Mouse (Mus musculus) erythroblast, adult 5-6 weeks (primary cell): ENCODE results near the gene Dcaf11. TPM values are rescaled to one million over a fixed set of nuclear protein-coding genes. Genes with fewer than 3 reads are reported as not detected.

ENCODE experiments used
- ATAC-seq: replicated peaks from 2 replicates; pipeline ENCODE4 v1.8.0; 2016; ENCODE audit warnings: moderate number of reproducible peaks, mild to moderate bottlenecking, moderate TSS enrichment, inconsistent platforms; ENCODE audit not compliant: poor library complexity, low FRiP score, severe bottlenecking
- total RNA-seq, 2 experiments: library from RNA; stranded (forward) in 1 of 2; stranded (reverse) in 1 of 2; fragments of 150-400 nt in 1 of 2; fragments of 200-764, 138-1000 nt in 1 of 2; gene quantifications; 2 replicates each; pipeline versions ENCODE4 v1.2.3 to v1.2.4; 2015 to 2017; ENCODE audit warnings: low replicate concordance in 2 of 2

The Dcaf11 gene
- total RNA-seq, 2 experiments from 2014 or later, result 21.9 to 46.2 TPM

- no peak for ATAC-seq
Observed at GRCm38 (mm10) chr14:55608339-55608738, 48.5 kb downstream of the Dcaf11 start.

GRCm38 (mm10) chr14:55613346-55613745 is 53.5 kb downstream of the Dcaf11 start:
- ATAC-seq, result no peak

- peak; percentile 26; the same call in 1 of the 2 replicates for ATAC-seq
Observed at GRCm38 (mm10) chr14:55614565-55615178, 54.9 kb downstream of the Dcaf11 start.

- ATAC-seq, result no peak
Observed at GRCm38 (mm10) chr14:55615876-55616275, 56.1 kb downstream of the Dcaf11 start.

GRCm38 (mm10) chr14:55616844-55617243 is 57.0 kb downstream of the Dcaf11 start:
- no peak for ATAC-seq

GRCm38 (mm10) chr14:55617822-55618221 is 58.0 kb downstream of the Dcaf11 start, which contains the start of gene Rec8:
Rec8 (plus strand) TSS chr14:55618037.
- peak; percentile 77 for ATAC-seq

- ATAC-seq, result peak; percentile 45
Observed at GRCm38 (mm10) chr14:55618486-55619195, 58.8 kb downstream of the Dcaf11 start.

Other genes with a start within 250 kb of the Dcaf11 start
- gene Dhrs4, start 81.2 kb upstream of the Dcaf11 start, total RNA-seq (2015; ENCODE audit: low replicate concordance), result 12.7 and 16.9 TPM in 2 replicates
- 9.8 and 19.1 TPM in 2 replicates for gene Dhrs4, start 81.2 kb upstream of the Dcaf11 start, total RNA-seq (2017; ENCODE audit: low replicate concordance)
- not detected in 2 replicates for gene Carmil3, start 69.4 kb upstream of the Dcaf11 start, total RNA-seq (2015; ENCODE audit: low replicate concordance)
- gene Carmil3, start 69.4 kb upstream of the Dcaf11 start, total RNA-seq (2017; ENCODE audit: low replicate concordance), result not detected in 2 replicates
- not detected in 2 replicates for gene Cpne6, start 49.6 kb upstream of the Dcaf11 start, total RNA-seq (2015; ENCODE audit: low replicate concordance)
- gene Cpne6, start 49.6 kb upstream of the Dcaf11 start, total RNA-seq (2017; ENCODE audit: low replicate concordance), result not detected in 2 replicates
- 0.19 and 0.42 TPM in 2 replicates for gene Nrl, start 35.0 kb upstream of the Dcaf11 start, total RNA-seq (2015; ENCODE audit: low replicate concordance)
- gene Nrl, start 35.0 kb upstream of the Dcaf11 start, total RNA-seq (2017; ENCODE audit: low replicate concordance), result 0.42 TPM in 1 of 2 replicates, not detected in the other
- gene Pck2, start 19.7 kb upstream of the Dcaf11 start, total RNA-seq (2015; ENCODE audit: low replicate concordance), result 20.4 and 28.6 TPM in 2 replicates
- 60.3 and 66.5 TPM in 2 replicates for gene Pck2, start 19.7 kb upstream of the Dcaf11 start, total RNA-seq (2017; ENCODE audit: low replicate concordance)
- not detected in 2 replicates for gene A730061H03Rik, start 400 bp downstream of the Dcaf11 start, total RNA-seq (2015; ENCODE audit: low replicate concordance)
- 4.8 TPM in 1 of 2 replicates, not detected in the other for gene A730061H03Rik, start 400 bp downstream of the Dcaf11 start, total RNA-seq (2017; ENCODE audit: low replicate concordance)
- gene Fitm1, start 15.6 kb downstream of the Dcaf11 start, total RNA-seq (2015; ENCODE audit: low replicate concordance), result not detected in 2 replicates
- gene Fitm1, start 15.6 kb downstream of the Dcaf11 start, total RNA-seq (2017; ENCODE audit: low replicate concordance), result not detected in 2 replicates
- 271 and 301 TPM in 2 replicates for gene Psme1, start 18.1 kb downstream of the Dcaf11 start, total RNA-seq (2015; ENCODE audit: low replicate concordance)
- 107 and 147 TPM in 2 replicates for gene Psme1, start 18.1 kb downstream of the Dcaf11 start, total RNA-seq (2017; ENCODE audit: low replicate concordance)
- gene Emc9, start 25.3 kb downstream of the Dcaf11 start, total RNA-seq (2015; ENCODE audit: low replicate concordance), result 10.9 TPM in 1 of 2 replicates, not detected in the other
- 2.6 and 3.6 TPM in 2 replicates for gene Emc9, start 25.3 kb downstream of the Dcaf11 start, total RNA-seq (2017; ENCODE audit: low replicate concordance)
- 74.0 and 102 TPM in 2 replicates for gene Psme2, start 31.1 kb downstream of the Dcaf11 start, total RNA-seq (2015; ENCODE audit: low replicate concordance)
- gene Psme2, start 31.1 kb downstream of the Dcaf11 start, total RNA-seq (2017; ENCODE audit: low replicate concordance), result 83.1 and 86.1 TPM in 2 replicates
- gene Rnf31, start 31.7 kb downstream of the Dcaf11 start, total RNA-seq (2015; ENCODE audit: low replicate concordance), result 6.5 and 9.4 TPM in 2 replicates
- 7.1 and 8.9 TPM in 2 replicates for gene Rnf31, start 31.7 kb downstream of the Dcaf11 start, total RNA-seq (2017; ENCODE audit: low replicate concordance)
- 65.1 and 69.8 TPM in 2 replicates for gene Irf9, start 43.6 kb downstream of the Dcaf11 start, total RNA-seq (2015; ENCODE audit: low replicate concordance)
- gene Irf9, start 43.6 kb downstream of the Dcaf11 start, total RNA-seq (2017; ENCODE audit: low replicate concordance), result 104 and 106 TPM in 2 replicates
- gene Rec8, start 58.0 kb downstream of the Dcaf11 start, total RNA-seq (2015; ENCODE audit: low replicate concordance), result 1.7 TPM in 1 of 2 replicates, not detected in the other
- 0.84 and 2.2 TPM in 2 replicates for gene Rec8, start 58.0 kb downstream of the Dcaf11 start, total RNA-seq (2017; ENCODE audit: low replicate concordance)
- gene Ipo4, start 76.0 kb downstream of the Dcaf11 start, total RNA-seq (2015; ENCODE audit: low replicate concordance), result 3.7 and 29.7 TPM in 2 replicates
- gene Ipo4, start 76.0 kb downstream of the Dcaf11 start, total RNA-seq (2017; ENCODE audit: low replicate concordance), result 7.0 and 13.8 TPM in 2 replicates
- gene Gm49378, start 77.9 kb downstream of the Dcaf11 start, total RNA-seq (2015; ENCODE audit: low replicate concordance), result 0.96 and 5.4 TPM in 2 replicates
- 5.4 TPM in 1 of 2 replicates, not detected in the other for gene Gm49378, start 77.9 kb downstream of the Dcaf11 start, total RNA-seq (2017; ENCODE audit: low replicate concordance)
- 9.6 and 14.2 TPM in 2 replicates for gene Tm9sf1, start 83.8 kb downstream of the Dcaf11 start, total RNA-seq (2015; ENCODE audit: low replicate concordance)
- 12.0 and 20.5 TPM in 2 replicates for gene Tm9sf1, start 83.8 kb downstream of the Dcaf11 start, total RNA-seq (2017; ENCODE audit: low replicate concordance)
- 0.84 TPM in 1 of 2 replicates, not detected in the other for gene Tssk4, start 90.2 kb downstream of the Dcaf11 start, total RNA-seq (2015; ENCODE audit: low replicate concordance)
- gene Tssk4, start 90.2 kb downstream of the Dcaf11 start, total RNA-seq (2017; ENCODE audit: low replicate concordance), result 0.28 and 0.68 TPM in 2 replicates
- 4.6 and 10.4 TPM in 2 replicates for gene Mdp1, start 100.5 kb downstream of the Dcaf11 start, total RNA-seq (2015; ENCODE audit: low replicate concordance)
- 7.1 and 8.4 TPM in 2 replicates for gene Mdp1, start 100.5 kb downstream of the Dcaf11 start, total RNA-seq (2017; ENCODE audit: low replicate concordance)
- gene Gmpr2, start 111.9 kb downstream of the Dcaf11 start, total RNA-seq (2015; ENCODE audit: low replicate concordance), result 1.5 and 2.7 TPM in 2 replicates
- 6.9 and 8.5 TPM in 2 replicates for gene Gmpr2, start 111.9 kb downstream of the Dcaf11 start, total RNA-seq (2017; ENCODE audit: low replicate concordance)
- 89.5 and 91.3 TPM in 2 replicates for gene Nedd8, start 112.1 kb downstream of the Dcaf11 start, total RNA-seq (2015; ENCODE audit: low replicate concordance)
- 66.5 and 67.1 TPM in 2 replicates for gene Nedd8, start 112.1 kb downstream of the Dcaf11 start, total RNA-seq (2017; ENCODE audit: low replicate concordance)
- gene Tinf2, start 121.8 kb downstream of the Dcaf11 start, total RNA-seq (2015; ENCODE audit: low replicate concordance), result 7.7 and 10.2 TPM in 2 replicates
- gene Tinf2, start 121.8 kb downstream of the Dcaf11 start, total RNA-seq (2017; ENCODE audit: low replicate concordance), result 12.9 and 13.1 TPM in 2 replicates
- 0.96 TPM in 1 of 2 replicates, not detected in the other for gene Tgm1, start 153.9 kb downstream of the Dcaf11 start, total RNA-seq (2015; ENCODE audit: low replicate concordance)
- 0.14 and 0.85 TPM in 2 replicates for gene Tgm1, start 153.9 kb downstream of the Dcaf11 start, total RNA-seq (2017; ENCODE audit: low replicate concordance)
- gene Rabggta, start 162.3 kb downstream of the Dcaf11 start, total RNA-seq (2015; ENCODE audit: low replicate concordance), result 2.3 and 5.4 TPM in 2 replicates
- 2.1 and 2.2 TPM in 2 replicates for gene Rabggta, start 162.3 kb downstream of the Dcaf11 start, total RNA-seq (2017; ENCODE audit: low replicate concordance)
- gene Dhrs1, start 185.7 kb downstream of the Dcaf11 start, total RNA-seq (2015; ENCODE audit: low replicate concordance), result 22.4 and 27.1 TPM in 2 replicates
- gene Dhrs1, start 185.7 kb downstream of the Dcaf11 start, total RNA-seq (2017; ENCODE audit: low replicate concordance), result 3.9 and 14.9 TPM in 2 replicates
- 6.5 and 11.3 TPM in 2 replicates for gene Nop9, start 185.7 kb downstream of the Dcaf11 start, total RNA-seq (2015; ENCODE audit: low replicate concordance)
- 3.7 and 3.9 TPM in 2 replicates for gene Nop9, start 185.7 kb downstream of the Dcaf11 start, total RNA-seq (2017; ENCODE audit: low replicate concordance)
- gene Cideb, start 198.5 kb downstream of the Dcaf11 start, total RNA-seq (2015; ENCODE audit: low replicate concordance), result 2.1 TPM in 1 of 2 replicates, not detected in the other
- 0.94 TPM in 1 of 2 replicates, not detected in the other for gene Cideb, start 198.5 kb downstream of the Dcaf11 start, total RNA-seq (2017; ENCODE audit: low replicate concordance)
- not detected in 2 replicates for gene Ltb4r2, start 201.4 kb downstream of the Dcaf11 start, total RNA-seq (2015; ENCODE audit: low replicate concordance)
- gene Ltb4r2, start 201.4 kb downstream of the Dcaf11 start, total RNA-seq (2017; ENCODE audit: low replicate concordance), result 0.14 TPM in 1 of 2 replicates, not detected in the other
- 6.3 and 14.8 TPM in 2 replicates for gene Ltb4r1, start 206.0 kb downstream of the Dcaf11 start, total RNA-seq (2015; ENCODE audit: low replicate concordance)
- gene Ltb4r1, start 206.0 kb downstream of the Dcaf11 start, total RNA-seq (2017; ENCODE audit: low replicate concordance), result 9.3 and 21.8 TPM in 2 replicates
- gene Adcy4, start 224.1 kb downstream of the Dcaf11 start, total RNA-seq (2015; ENCODE audit: low replicate concordance), result not detected in 2 replicates
- gene Adcy4, start 224.1 kb downstream of the Dcaf11 start, total RNA-seq (2017; ENCODE audit: low replicate concordance), result not detected in 2 replicates
- gene Ripk3, start 228.9 kb downstream of the Dcaf11 start, total RNA-seq (2015; ENCODE audit: low replicate concordance), result 17.1 and 22.6 TPM in 2 replicates
- gene Ripk3, start 228.9 kb downstream of the Dcaf11 start, total RNA-seq (2017; ENCODE audit: low replicate concordance), result 6.7 and 7.2 TPM in 2 replicates